In genomic region chr10:120423256-120423655, GRCm38 (mm10) we compare ENCODE assay signal across 16 mouse cellular contexts. TPM values are rescaled to one million over a fixed set of nuclear protein-coding genes. Genes with fewer than 3 reads are reported as not detected.
DNase-seq lines count a peak whose midpoint lies in the region; ATAC-seq and TF ChIP-seq lines count a peak whose summit lies in the region.
"Had no signal": no experiment of that assay in that cellular context is flagged by ENCODE, and none has a peak within 500 bp of the region (broad histone marks: within the 10 kb centered on the region; RNA-seq: fewer than 3 reads in every experiment).

No protein-coding gene starts in this region.

- WGBS in forebrain, embryonic 12.5 days: 82% methylated on average over 7 of the region's 7 CpGs
- WGBS in forebrain, embryonic 11.5 days: 86% methylated on average over 7 of the region's 7 CpGs
- WGBS in kidney, embryonic 15.5 days: 51% methylated on average over 7 of the region's 7 CpGs
- WGBS in kidney, adult 2 months: 86% methylated on average over 7 of the region's 7 CpGs
- 54% methylated on average over 7 of the region's 7 CpGs for WGBS in stomach, embryonic 14.5 days
- 60% methylated on average over 7 of the region's 7 CpGs for WGBS in stomach, postnatal 0 days
- WGBS in stomach, embryonic 16.5 days: 47% methylated on average over 7 of the region's 7 CpGs

- no peaks in the 10 kb centered on the region for H3K36me3 ChIP-seq in forebrain, embryonic 12.5 days (replicated peaks)
- no peaks in the 10 kb centered on the region; the same call in 1 of the 2 replicates for H3K36me3 ChIP-seq in forebrain, embryonic 11.5 days (ENCODE audit: control insufficient read depth, insufficient read depth, low read length)
- H3K36me3 ChIP-seq in kidney, embryonic 15.5 days: no peaks in the 10 kb centered on the region
- H3K36me3 ChIP-seq in kidney, adult 2 months (ENCODE audit: control insufficient read depth, insufficient read depth, low read length): no peaks in the 10 kb centered on the region
- peaks cover 5% of the 10 kb centered on the region; the same call in 1 of the 2 replicates for H3K36me3 ChIP-seq in stomach, embryonic 14.5 days (ENCODE audit: control insufficient read depth, insufficient read depth, low read length)
- no peaks in the 10 kb centered on the region for H3K36me3 ChIP-seq in stomach, postnatal 0 days (ENCODE audit: control insufficient read depth, insufficient read depth, low read length)
- H3K36me3 ChIP-seq in stomach, embryonic 16.5 days (ENCODE audit: control insufficient read depth, insufficient read depth, low read length): no peaks in the 10 kb centered on the region
- H3K36me3 ChIP-seq: liver, embryonic 15.5 days had no signal

- H3K4me3 ChIP-seq in forebrain, embryonic 12.5 days (replicated peaks): no peak overlapping the region
- no peak overlapping the region for H3K4me3 ChIP-seq in forebrain, embryonic 11.5 days (ENCODE audit: low read depth, low read length)
- no peak overlapping the region for H3K4me3 ChIP-seq in kidney, embryonic 15.5 days (replicated peaks)
- no peak overlapping the region for H3K4me3 ChIP-seq in kidney, adult 2 months (ENCODE audit: insufficient read depth, low read depth, low read length)
- no peak overlapping the region for H3K4me3 ChIP-seq in stomach, embryonic 14.5 days (ENCODE audit: low read depth, low read length)
- H3K4me3 ChIP-seq in stomach, postnatal 0 days (ENCODE audit: low read depth, low read length): no peak overlapping the region
- H3K4me3 ChIP-seq in stomach, embryonic 16.5 days (replicated peaks; ENCODE audit: low read length): no peak overlapping the region
- no peak overlapping the region for H3K4me3 ChIP-seq in layer of hippocampus, adult 2 months
- H3K4me3 ChIP-seq: erythroblast, embryonic 14.5 days; liver, embryonic 15.5 days had no signal

- H3K9me3 ChIP-seq in forebrain, embryonic 12.5 days: no peaks in the 10 kb centered on the region
- no peaks in the 10 kb centered on the region for H3K9me3 ChIP-seq in forebrain, embryonic 11.5 days (ENCODE audit: control insufficient read depth, low read length)
- no peaks in the 10 kb centered on the region for H3K9me3 ChIP-seq in kidney, embryonic 15.5 days (replicated peaks)
- no peaks in the 10 kb centered on the region for H3K9me3 ChIP-seq in stomach, embryonic 14.5 days (ENCODE audit: control insufficient read depth, low read depth, low read length)
- no peaks in the 10 kb centered on the region for H3K9me3 ChIP-seq in stomach, postnatal 0 days (ENCODE audit: control insufficient read depth, low read length)
- H3K9me3 ChIP-seq in stomach, embryonic 16.5 days (replicated peaks; ENCODE audit: control insufficient read depth, low read length): no peaks in the 10 kb centered on the region
- H3K9me3 ChIP-seq: liver, embryonic 15.5 days had no signal

- no peak for TF ChIP-seq POLR2A in kidney, adult 2 months (IDR thresholded peaks at IDR 0.05; ENCODE audit: low read depth, low read length)

- no peak for DNase-seq in forebrain, embryonic 11.5 days (ENCODE audit: low spot score)
- DNase-seq in kidney, adult 2 months: no peak
- DNase-seq in stomach, postnatal 0 days (ENCODE audit: low spot score): no peak
- DNase-seq in layer of hippocampus, adult 2 months (ENCODE audit: low spot score in 2 of 2): no peak
- DNase-seq: adrenal gland, postnatal 25 days; cerebellum, adult 9-10 months; gastrocnemius, postnatal 25 days; kidney, postnatal 14 days had no signal

- no peak overlapping the region for H3K9ac ChIP-seq in forebrain, embryonic 12.5 days
- H3K9ac ChIP-seq in forebrain, embryonic 11.5 days (ENCODE audit: low read length): no peak overlapping the region
- no peak overlapping the region for H3K9ac ChIP-seq in kidney, embryonic 15.5 days
- no peak overlapping the region for H3K9ac ChIP-seq in stomach, embryonic 14.5 days (replicated peaks; ENCODE audit: low read depth, low read length)
- H3K9ac ChIP-seq in stomach, postnatal 0 days (ENCODE audit: low read length): no peak overlapping the region
- no peak overlapping the region for H3K9ac ChIP-seq in stomach, embryonic 16.5 days (ENCODE audit: low read length)
- H3K9ac ChIP-seq: liver, embryonic 15.5 days had no signal

- peak overlapping the region; percentile 2; the same call in 1 of the 2 replicates for H3K27ac ChIP-seq in forebrain, embryonic 12.5 days
- H3K27ac ChIP-seq in forebrain, embryonic 11.5 days (ENCODE audit: low read depth, low read length): no peak overlapping the region
- H3K27ac ChIP-seq in kidney, embryonic 15.5 days: peak overlapping the region; percentile 76
- no peak overlapping the region for H3K27ac ChIP-seq in kidney, adult 2 months (ENCODE audit: insufficient read depth, low read depth, low read length)
- H3K27ac ChIP-seq in stomach, embryonic 14.5 days (ENCODE audit: low read length): peak overlapping the region; percentile 59; the same call in 1 of the 2 replicates
- H3K27ac ChIP-seq in stomach, postnatal 0 days (replicated peaks): no peak overlapping the region
- peak overlapping the region; percentile 73; the same call in 1 of the 2 replicates for H3K27ac ChIP-seq in stomach, embryonic 16.5 days (ENCODE audit: low read length)
- no peak overlapping the region for H3K27ac ChIP-seq in layer of hippocampus, adult 2 months
- H3K27ac ChIP-seq: liver, embryonic 15.5 days had no signal

- no peak overlapping the region for H3K4me2 ChIP-seq in forebrain, embryonic 12.5 days
- H3K4me2 ChIP-seq in forebrain, embryonic 11.5 days (ENCODE audit: low read depth, low read length, severe bottlenecking): no peak overlapping the region
- H3K4me2 ChIP-seq in kidney, embryonic 15.5 days: no peak overlapping the region
- no peak overlapping the region for H3K4me2 ChIP-seq in stomach, embryonic 14.5 days (replicated peaks; ENCODE audit: low read depth, low read length)
- no peak overlapping the region for H3K4me2 ChIP-seq in stomach, postnatal 0 days (replicated peaks; ENCODE audit: low read depth)
- H3K4me2 ChIP-seq in stomach, embryonic 16.5 days (ENCODE audit: low read depth, low read length): no peak overlapping the region
- H3K4me2 ChIP-seq: liver, embryonic 15.5 days had no signal

- TF ChIP-seq EP300 in stomach, postnatal 0 days (optimal IDR thresholded peaks at IDR 0.05): no peak

- no peaks in the 10 kb centered on the region for H3K27me3 ChIP-seq in forebrain, embryonic 12.5 days
- H3K27me3 ChIP-seq in forebrain, embryonic 11.5 days (ENCODE audit: control insufficient read depth, insufficient read depth, low read length): no peaks in the 10 kb centered on the region
- no peaks in the 10 kb centered on the region for H3K27me3 ChIP-seq in kidney, embryonic 15.5 days
- H3K27me3 ChIP-seq in kidney, adult 2 months (replicated peaks; ENCODE audit: control insufficient read depth, insufficient read depth, low read length): no peaks in the 10 kb centered on the region
- no peaks in the 10 kb centered on the region for H3K27me3 ChIP-seq in stomach, embryonic 14.5 days (ENCODE audit: control insufficient read depth, insufficient read depth, low read length)
- H3K27me3 ChIP-seq in stomach, postnatal 0 days (ENCODE audit: control insufficient read depth, insufficient read depth, low read length): no peaks in the 10 kb centered on the region
- no peaks in the 10 kb centered on the region for H3K27me3 ChIP-seq in stomach, embryonic 16.5 days (ENCODE audit: control insufficient read depth, insufficient read depth, low read length)
- H3K27me3 ChIP-seq: liver, embryonic 15.5 days had no signal

- H3K4me1 ChIP-seq in forebrain, embryonic 12.5 days: peaks cover 71% of the 10 kb centered on the region
- H3K4me1 ChIP-seq in forebrain, embryonic 11.5 days (replicated peaks; ENCODE audit: control insufficient read depth, insufficient read depth, low read length): peaks cover 29% of the 10 kb centered on the region; the same call in 1 of the 2 replicates
- peaks cover 85% of the 10 kb centered on the region for H3K4me1 ChIP-seq in kidney, embryonic 15.5 days
- peaks cover 6% of the 10 kb centered on the region; the same call in 1 of the 2 replicates for H3K4me1 ChIP-seq in kidney, adult 2 months (ENCODE audit: control insufficient read depth, insufficient read depth, low read length)
- peaks cover 51% of the 10 kb centered on the region for H3K4me1 ChIP-seq in stomach, embryonic 14.5 days (ENCODE audit: control insufficient read depth, insufficient read depth, low read length)
- H3K4me1 ChIP-seq in stomach, postnatal 0 days (replicated peaks; ENCODE audit: control insufficient read depth, insufficient read depth): peaks cover 2% of the 10 kb centered on the region; the same call in 1 of the 2 replicates
- H3K4me1 ChIP-seq in stomach, embryonic 16.5 days (ENCODE audit: control insufficient read depth, insufficient read depth, low read length): peaks cover 58% of the 10 kb centered on the region

- no peak for ATAC-seq in forebrain, embryonic 12.5 days (ENCODE audit: low FRiP score)
- ATAC-seq in forebrain, embryonic 11.5 days (replicated peaks; ENCODE audit: low FRiP score): no peak
- ATAC-seq in kidney, embryonic 15.5 days (replicated peaks; ENCODE audit: low FRiP score): no peak
- no peak for ATAC-seq in stomach, embryonic 14.5 days (ENCODE audit: insufficient number of reproducible peaks, insufficient read depth, low FRiP score, low read depth)
- no peak for ATAC-seq in stomach, postnatal 0 days (ENCODE audit: low FRiP score, low TSS enrichment)
- no peak for ATAC-seq in stomach, embryonic 16.5 days (ENCODE audit: insufficient read depth, low FRiP score)

- TF ChIP-seq CTCF in kidney, adult 2 months (conservative IDR thresholded peaks at IDR 0.05; ENCODE audit: insufficient read depth, insufficient read length, low read depth, low read length): no peak
- TF ChIP-seq CTCF in stomach, postnatal 0 days (IDR thresholded peaks at IDR 0.05; ENCODE audit: low read depth): no peak
- TF ChIP-seq CTCF in layer of hippocampus, adult 2 months (conservative IDR thresholded peaks at IDR 0.05): no peak

RNA-seq across cellular contexts. Expression of gene Hmga2, which starts 53.0 kb away (rescaled TPM):
- polyA plus RNA-seq in forebrain, embryonic 12.5 days (2016; fragmentation: Nextera tagmentation; extraction: Ambion mirVana): 48.7 and 48.9 TPM in 2 replicates
- polyA plus RNA-seq in forebrain, embryonic 11.5 days (2014; fragmentation: Nextera tagmentation; extraction: Ambion mirVana): 84.3 and 91.9 TPM in 2 replicates
- polyA plus RNA-seq in kidney, embryonic 15.5 days (2015; fragmentation: Nextera tagmentation; extraction: Ambion mirVana): 28.3 and 30.3 TPM in 2 replicates
- polyA plus RNA-seq in kidney, adult 2 months (2012; rRNA removed): 0.09 and 0.10 TPM in 2 replicates
- 54.3 and 57.8 TPM in 2 replicates for polyA plus RNA-seq in stomach, embryonic 14.5 days (2014; fragmentation: Nextera tagmentation; extraction: Ambion mirVana)
- 3.1 and 3.6 TPM in 2 replicates for polyA plus RNA-seq in stomach, postnatal 0 days (2015; fragmentation: Nextera tagmentation; extraction: Ambion mirVana)
- polyA plus RNA-seq in stomach, embryonic 16.5 days (2015; fragmentation: Nextera tagmentation; extraction: Ambion mirVana): 15.8 and 17.7 TPM in 2 replicates
- total RNA-seq in layer of hippocampus, adult 2 months (2021): under 1 TPM in 1 of 2 experiments, not detected in 1; 0.13 TPM
- polyA plus RNA-seq: frontal cortex, adult 2 months; urinary bladder, adult 2 months had no signal

Comparison
In these comparisons a context has a peak if more than half of its experiments do, and no peak if none do; other contexts are left out.
1. H3K27ac ChIP-seq: peak in forebrain, embryonic 12.5 days (single experiment), kidney, embryonic 15.5 days (single experiment), stomach, embryonic 14.5 days (single experiment) and stomach, embryonic 16.5 days (single experiment); none in forebrain, embryonic 11.5 days (single experiment), kidney, adult 2 months (single experiment), stomach, postnatal 0 days (single experiment) and layer of hippocampus, adult 2 months (single experiment).